Mouse (Mus musculus) lung, embryonic 14.5 days (tissue): Measurements from ENCODE around the gene Aco2. TPM values are rescaled to one million over a fixed set of nuclear protein-coding genes. Genes with fewer than 3 reads are reported as not detected.

Source experiments
- ATAC-seq: fragments of 200-750 bp; cut with Nextera tagmentation; 2 replicates; pipeline ENCODE4 v1.8.0; 2017; ENCODE audit warnings: mild to moderate bottlenecking, moderate TSS enrichment, moderate library complexity; ENCODE audit not compliant: insufficient read depth
- DNase-seq: peaks from one replicate; pipeline ENCODE4 v3.0.0-alpha.2; 2015
- H3K27ac ChIP-seq: fragments of 300-500 bp; sonication (generic); 2 replicates; pipeline ENCODE4 v1.5.1; 2014; ENCODE audit warnings: low read depth, mild to moderate bottlenecking, moderate library complexity
- H3K27me3 ChIP-seq: fragments of 300-500 bp; sonication (generic); 2 replicates; pipeline ENCODE4 v1.6.1; 2014; ENCODE audit warnings: low read length, control low read depth; ENCODE audit not compliant: insufficient read depth
- H3K36me3 ChIP-seq: fragments of 300-500 bp; sonication (generic); 2 replicates; pipeline ENCODE4 v1.6.1; 2014; ENCODE audit warnings: control low read depth; ENCODE audit not compliant: insufficient read depth
- H3K4me1 ChIP-seq: fragments of 300-500 bp; sonication (generic); 2 replicates; pipeline ENCODE4 v1.6.1; 2014; ENCODE audit warnings: antibody characterized with exemption, control low read depth; ENCODE audit not compliant: insufficient read depth
- H3K4me2 ChIP-seq: fragments of 300-500 bp; sonication (generic); 2 replicates; pipeline ENCODE4 v1.6.1; 2014; ENCODE audit warnings: mild to moderate bottlenecking
- H3K4me3 ChIP-seq: fragments of 300-500 bp; sonication (generic); 2 replicates; pipeline ENCODE4 v1.5.1; 2014; ENCODE audit warnings: low read depth, low read length
- H3K9ac ChIP-seq: fragments of 300-500 bp; sonication (generic); 2 replicates; pipeline ENCODE4 v1.6.1; 2014
- H3K9me3 ChIP-seq: fragments of 300-500 bp; sonication (generic); 2 replicates; pipeline ENCODE4 v1.6.1; 2016; ENCODE audit warnings: low read depth, low read length, control low read depth
- CTCF ChIP-seq: IDR thresholded peaks from 2 replicates; pipeline ENCODE4 v1.5.1; 2016; ENCODE audit warnings: antibody characterized with exemption, low read depth
- WGBS: fragments of 180-500 bp; shearing (Covaris S2); extraction: QIAGEN DNeasy Blood & Tissue Kit; methylation state at CpG from one replicate; pipeline ENCODE4 v1.1.7; 2014; 5-methylcytosine and 5-hydroxymethylcytosine counted together
- polyA plus RNA-seq: library from polyadenylated mRNA; unstranded; fragments of >200 nt; fragmentation: Nextera tagmentation; extraction: Ambion mirVana; gene quantifications from 2 replicates; pipeline ENCODE4 v1.2.1, GENCODE M21; 2014

The Aco2 gene
- polyA plus RNA-seq = 149 and 152 TPM in 2 replicates

- Histone ChIP-seq H3K27ac (peak within 1 kb of the TSS; percentile 97), H3K9ac (peak within 1 kb of the TSS; percentile 82), H3K4me3 (peak within 1 kb of the TSS; percentile 93), H3K36me3 (peaks cover 36% of the 10 kb centered on the region), H3K4me1 (peaks cover 7% of the 10 kb centered on the region; the same call in 1 of the 2 replicates), H3K4me2 (peak within 1 kb of the TSS; percentile 93), H3K27me3 (no peaks in the 10 kb centered on the region), H3K9me3 (no peaks in the 10 kb centered on the region)
- ATAC-seq = peak; percentile 81
- WGBS = under 1% methylated on average over 53 of the region's 53 CpGs
- peak; percentile 100 for DNase-seq
- no peak for TF ChIP-seq CTCF
Measured at GRCm38 (mm10) chr15:81872262-81873136, at the start of gene Aco2. TSS of gene Aco2 (plus strand) at chr15:81872309.

DNA sequence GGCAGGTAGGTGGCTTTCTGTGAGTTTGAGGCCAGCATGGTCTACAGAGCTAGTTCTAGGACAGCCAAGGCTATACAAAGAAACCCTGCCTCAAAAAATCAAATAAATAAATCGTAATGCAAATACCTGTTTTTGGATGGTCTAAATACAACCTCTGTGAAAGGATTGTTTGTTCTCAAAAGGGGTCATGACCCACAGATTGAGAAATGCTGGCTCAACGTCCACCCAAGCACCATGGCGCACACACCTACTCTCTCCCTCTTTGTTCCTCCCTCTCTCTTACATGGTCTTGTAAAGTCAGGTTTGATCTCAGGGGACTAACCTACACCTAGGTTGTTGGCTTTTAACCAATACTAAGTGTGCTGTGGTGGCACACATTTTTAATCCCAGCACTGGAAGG is 49.5 kb upstream of the Aco2 start:
- no peak for TF ChIP-seq CTCF
- no peaks in the 10 kb centered on the region for H3K9me3 ChIP-seq
- WGBS = 70% methylated on average over 3 of the region's 3 CpGs

GRCm38 (mm10) chr15:81824832-81825231 is 47.3 kb upstream of the Aco2 start:
- no peak overlapping the region for H3K4me3 ChIP-seq
- no peak for TF ChIP-seq CTCF
- no peak overlapping the region for H3K4me2 ChIP-seq
- no peaks in the 10 kb centered on the region for H3K27me3 ChIP-seq
- no peak for ATAC-seq
- H3K36me3 ChIP-seq = peaks cover 70% of the 10 kb centered on the region
- H3K4me1 ChIP-seq = no peaks in the 10 kb centered on the region
- DNase-seq = no peak
- no peak overlapping the region for H3K27ac ChIP-seq
- WGBS = 70% methylated on average over 3 of the region's 3 CpGs
- H3K9ac ChIP-seq = no peak overlapping the region
- no peaks in the 10 kb centered on the region for H3K9me3 ChIP-seq

More for the DNA sequence above, 49.5 kb upstream of the Aco2 start:
- Histone ChIP-seq H3K27ac (no peak overlapping the region), H3K9ac (no peak overlapping the region), H3K4me3 (no peak overlapping the region), H3K4me2 (no peak overlapping the region), H3K27me3 (no peaks in the 10 kb centered on the region), H3K36me3 (peaks cover 76% of the 10 kb centered on the region), H3K4me1 (no peaks in the 10 kb centered on the region)
- ATAC-seq = no peak
- no peak for DNase-seq

GRCm38 (mm10) chr15:81828426-81829207 is 43.5 kb upstream of the Aco2 start:
- Histone ChIP-seq H3K9ac (no peak overlapping the region), H3K9me3 (no peaks in the 10 kb centered on the region), H3K4me1 (no peaks in the 10 kb centered on the region), H3K27me3 (no peaks in the 10 kb centered on the region), H3K4me3 (no peak overlapping the region), H3K4me2 (no peak overlapping the region), H3K36me3 (peaks cover 42% of the 10 kb centered on the region), H3K27ac (no peak overlapping the region)
- 81% methylated on average over 7 of the region's 7 CpGs for WGBS
- ATAC-seq (no peak), DNase-seq (no peak)
- TF ChIP-seq CTCF = no peak

DNA sequence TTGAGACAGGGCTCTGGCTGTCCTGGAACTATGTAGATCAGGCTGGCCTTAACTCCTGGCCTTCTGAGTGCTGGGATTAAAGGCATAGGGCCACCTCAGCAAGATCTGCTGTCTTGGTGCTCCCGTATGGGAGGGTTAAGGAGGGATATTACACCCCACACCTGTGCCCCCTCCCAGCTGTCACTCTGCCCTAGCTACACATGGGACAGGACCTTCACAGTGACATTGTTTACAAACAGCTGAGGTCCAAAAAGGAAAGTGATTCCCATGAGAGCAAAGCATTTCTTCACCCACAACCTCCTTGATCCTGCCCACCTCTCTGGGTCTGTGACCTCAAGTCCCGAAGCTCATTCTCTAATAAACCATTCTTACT is 42.9 kb upstream of the Aco2 start:
- H3K4me2 ChIP-seq = no peak overlapping the region
- WGBS = 50% methylated on average over 2 of the region's 2 CpGs

GRCm38 (mm10) chr15:81830530-81830929 is 41.6 kb upstream of the Aco2 start:
- Histone ChIP-seq H3K27ac (no peak overlapping the region), H3K9me3 (no peaks in the 10 kb centered on the region), H3K4me2 (no peak overlapping the region), H3K27me3 (no peaks in the 10 kb centered on the region), H3K4me1 (no peaks in the 10 kb centered on the region), H3K36me3 (peaks cover 23% of the 10 kb centered on the region), H3K9ac (no peak overlapping the region), H3K4me3 (no peak overlapping the region)
- DNase-seq = no peak
- ATAC-seq = no peak
- TF ChIP-seq CTCF = no peak
- WGBS = 88% methylated on average over 4 of the region's 4 CpGs

More for the DNA sequence above, 42.9 kb upstream of the Aco2 start:
- no peak for DNase-seq
- H3K9ac ChIP-seq = no peak overlapping the region
- no peak overlapping the region for H3K27ac ChIP-seq
- no peaks in the 10 kb centered on the region for H3K4me1 ChIP-seq
- peaks cover 36% of the 10 kb centered on the region for H3K36me3 ChIP-seq
- H3K27me3 ChIP-seq = no peaks in the 10 kb centered on the region
- H3K4me3 ChIP-seq = no peak overlapping the region
- no peaks in the 10 kb centered on the region for H3K9me3 ChIP-seq
- ATAC-seq = no peak
- no peak for TF ChIP-seq CTCF
